Mouse (Mus musculus) C2C12 (cell line): ENCODE results near the gene Cacna1e. TPM values are rescaled to one million over a fixed set of nuclear protein-coding genes. Genes with fewer than 3 reads are reported as not detected.

ENCODE experiments used
- H3K27me3 ChIP-seq: one replicate; pipeline ENCODE4 v1.6.1; 2011; ENCODE audit not compliant: control insufficient read depth, insufficient read depth, insufficient read length
- H3K36me3 ChIP-seq: one replicate; pipeline ENCODE4 v1.6.1; 2011; ENCODE audit not compliant: control insufficient read depth, insufficient read depth
- H3K4me3 ChIP-seq: one replicate; pipeline ENCODE4 v1.5.1; 2011; ENCODE audit warnings: mild to moderate bottlenecking, control low read depth; ENCODE audit not compliant: poor library complexity, insufficient read depth, severe bottlenecking
- H3K79me2 ChIP-seq: one replicate; pipeline ENCODE4 v1.6.1; 2011; ENCODE audit not compliant: control insufficient read depth, insufficient read depth
- H3K79me3 ChIP-seq: one replicate; pipeline ENCODE4 v1.6.1; 2011; ENCODE audit warnings: low read depth, control low read depth
- H3ac ChIP-seq: one replicate; pipeline ENCODE3; 2011; ENCODE audit warnings: low read depth; ENCODE audit not compliant: control insufficient read depth, insufficient read length
- CEBPB ChIP-seq: IDR thresholded peaks from one replicate; pipeline ENCODE4 v1.6.1; 2011; ENCODE audit warnings: low read depth, mild to moderate bottlenecking, control low read depth, moderate library complexity
- CTCF ChIP-seq: IDR thresholded peaks from one replicate; pipeline ENCODE4 v1.5.1; 2011; ENCODE audit not compliant: control insufficient read depth, insufficient read depth, insufficient read length
- FOSL1 ChIP-seq: IDR thresholded peaks from one replicate; pipeline ENCODE4 v1.8.0; 2011; ENCODE audit warnings: mild to moderate bottlenecking, low read length; ENCODE audit not compliant: poor library complexity, insufficient read depth, severe bottlenecking
- MAX ChIP-seq: IDR thresholded peaks from one replicate; pipeline ENCODE4 v1.6.1; 2011; ENCODE audit warnings: mild to moderate bottlenecking, control low read depth
- MYOD1 ChIP-seq: IDR thresholded peaks from one replicate; pipeline ENCODE4 v1.6.1; 2011; ENCODE audit warnings: low read depth; ENCODE audit not compliant: control insufficient read depth, insufficient read length
- MYOG ChIP-seq: IDR thresholded peaks from one replicate; pipeline ENCODE4 v1.6.1; 2011; ENCODE audit not compliant: control insufficient read depth, insufficient read length; ENCODE audit errors: extremely low read depth
- USF1 ChIP-seq: IDR thresholded peaks from one replicate; pipeline ENCODE4 v1.6.1; 2011; ENCODE audit warnings: low read depth, mild to moderate bottlenecking, control low read depth, moderate library complexity
- polyA plus RNA-seq: library from polyadenylated mRNA; unstranded; fragments of >200 nt; fragmentation: generic; extraction: Trizol; gene quantifications from one replicate; pipeline ENCODE4 v1.2.1, GENCODE M21; 2012; ENCODE audit warnings: missing spikeins

Gene Cacna1e
- polyA plus RNA-seq, 1 experiment, result not detected

DNA sequence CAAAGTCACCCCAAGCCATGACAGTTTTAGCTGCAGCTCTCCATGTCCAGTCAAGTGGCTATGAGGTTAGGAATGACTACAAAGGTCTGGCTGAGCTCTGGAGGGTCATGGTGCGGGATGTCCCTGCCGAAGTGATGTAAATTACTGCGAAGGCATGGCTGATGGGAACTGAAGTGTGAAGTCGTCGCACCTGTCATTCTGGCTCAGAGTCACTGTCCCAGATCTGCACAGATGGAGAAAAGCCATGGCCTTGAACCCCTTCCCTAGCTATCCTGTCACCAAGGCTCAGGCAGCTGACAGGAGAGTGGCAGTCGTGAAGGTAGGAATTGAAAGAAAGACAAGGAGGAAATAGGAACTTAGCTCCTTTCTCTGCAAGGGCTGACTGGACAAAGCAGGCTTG lies 197.4 kb downstream of the Cacna1e start:
- TF ChIP-seq CTCF (no peak), MYOG (no peak), CEBPB (no peak), MYOD1 (no peak)
- Histone ChIP-seq H3K79me2 (no peaks in the 10 kb centered on the region), H3K27me3 (no peaks in the 10 kb centered on the region), H3ac (no peak overlapping the region), H3K79me3 (no peaks in the 10 kb centered on the region), H3K36me3 (no peaks in the 10 kb centered on the region), H3K4me3 (no peak overlapping the region)

DNA sequence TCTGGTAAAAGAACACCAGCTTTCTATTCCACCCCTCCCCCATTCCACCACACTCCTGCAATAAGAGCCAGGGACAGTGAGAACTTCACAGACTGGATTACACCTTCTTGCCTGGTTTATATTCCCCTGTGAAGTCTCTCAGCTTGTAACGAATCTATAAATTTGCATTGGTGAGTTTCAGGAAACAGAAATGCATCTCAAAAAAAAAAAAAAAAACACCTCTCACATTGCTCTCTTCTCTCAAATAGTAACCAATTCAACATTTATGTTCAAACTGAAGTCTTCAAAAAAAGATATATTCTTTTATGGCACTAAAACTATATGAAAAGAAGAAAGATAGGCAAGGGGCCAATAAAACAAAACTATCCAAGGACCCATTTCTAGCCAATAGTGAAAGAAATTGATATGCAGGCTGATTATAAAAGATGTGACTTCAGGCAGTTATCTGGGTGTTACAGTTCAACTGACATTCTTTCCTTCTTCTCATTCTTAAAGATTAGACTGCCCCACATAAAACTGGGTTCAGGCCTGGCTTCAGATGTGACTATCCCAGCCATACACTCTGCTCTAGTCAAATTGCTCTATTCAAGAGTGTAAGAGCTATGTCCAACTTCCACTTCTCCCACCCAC lies 200.7 kb downstream of the Cacna1e start:
- H3K36me3 ChIP-seq, result no peaks in the 10 kb centered on the region
- TF ChIP-seq MAX (no peak), CEBPB (no peak), FOSL1 (no peak), MYOD1 (no peak), USF1 (no peak), MYOG (no peak), CTCF (no peak)
- no peak overlapping the region for H3K4me3 ChIP-seq
- no peak overlapping the region for H3ac ChIP-seq
- H3K27me3 ChIP-seq, result no peaks in the 10 kb centered on the region
- no peaks in the 10 kb centered on the region for H3K79me3 ChIP-seq
- no peaks in the 10 kb centered on the region for H3K79me2 ChIP-seq

- no peak overlapping the region for H3ac ChIP-seq
- no peak for TF ChIP-seq MYOG
- TF ChIP-seq MAX, result no peak
- no peak for TF ChIP-seq CEBPB
- TF ChIP-seq CTCF, result no peak
- TF ChIP-seq USF1, result no peak
- no peak for TF ChIP-seq FOSL1
- TF ChIP-seq MYOD1, result no peak
- no peak overlapping the region for H3K4me3 ChIP-seq
- no peaks in the 10 kb centered on the region for H3K79me3 ChIP-seq
- no peaks in the 10 kb centered on the region for H3K79me2 ChIP-seq
- no peaks in the 10 kb centered on the region for H3K27me3 ChIP-seq
- H3K36me3 ChIP-seq, result no peaks in the 10 kb centered on the region
Observed at GRCm38 (mm10) chr1:154678989-154679388, 205.3 kb downstream of the Cacna1e start.

GRCm38 (mm10) chr1:154678151-154678550 lies 206.2 kb downstream of the Cacna1e start:
- Histone ChIP-seq H3K79me3 (no peaks in the 10 kb centered on the region), H3K27me3 (no peaks in the 10 kb centered on the region), H3K4me3 (no peak overlapping the region), H3ac (no peak overlapping the region), H3K36me3 (no peaks in the 10 kb centered on the region), H3K79me2 (no peaks in the 10 kb centered on the region)
- TF ChIP-seq USF1, result no peak

DNA sequence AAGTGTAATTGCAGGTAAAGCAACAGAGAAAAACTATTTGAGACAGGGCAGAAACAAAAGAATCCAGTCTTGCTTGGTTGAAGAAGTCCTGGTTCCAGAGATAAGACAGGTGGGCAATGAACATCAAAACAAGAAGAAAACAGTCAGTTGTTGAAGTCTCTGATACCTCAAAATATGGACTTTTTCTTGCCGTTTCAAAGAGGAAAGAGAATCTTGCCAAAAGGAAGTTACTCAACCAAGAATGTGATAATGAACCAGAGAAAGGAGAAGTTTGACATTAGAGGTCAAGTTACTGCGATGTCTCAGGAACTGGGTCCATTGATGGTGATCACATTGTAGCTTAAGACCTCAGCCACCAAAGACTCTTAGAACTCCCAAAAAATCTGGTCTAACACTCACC lies 206.6 kb downstream of the Cacna1e start:
- Histone ChIP-seq H3K79me3 (no peaks in the 10 kb centered on the region), H3K36me3 (no peaks in the 10 kb centered on the region), H3ac (no peak overlapping the region), H3K4me3 (no peak overlapping the region), H3K27me3 (no peaks in the 10 kb centered on the region), H3K79me2 (no peaks in the 10 kb centered on the region)
- TF ChIP-seq USF1 (no peak), CTCF (no peak)

- no peaks in the 10 kb centered on the region for H3K27me3 ChIP-seq
- no peak overlapping the region for H3ac ChIP-seq
- no peak overlapping the region for H3K4me3 ChIP-seq
- H3K36me3 ChIP-seq, result no peaks in the 10 kb centered on the region
- H3K79me3 ChIP-seq, result no peaks in the 10 kb centered on the region
- no peak for TF ChIP-seq MAX
- no peak for TF ChIP-seq MYOG
- TF ChIP-seq USF1, result no peak
- no peak for TF ChIP-seq MYOD1
- TF ChIP-seq FOSL1, result no peak
- TF ChIP-seq CEBPB, result no peak
- no peak for TF ChIP-seq CTCF
- no peaks in the 10 kb centered on the region for H3K79me2 ChIP-seq
Observed at GRCm38 (mm10) chr1:154663721-154664120, 220.6 kb downstream of the Cacna1e start.
